Mouse (Mus musculus) adrenal gland, postnatal 25 days (tissue): ENCODE measurements at regions not wholly inside any gene's neighbourhood (a gene's known extent, or its start where the extent isn't known, plus 50 kb on each side); places are given as distances from the start of the nearest gene placed in this dataset.
A peak's percentile ranks its signal among the peaks of the same experiment; 100 is the strongest.

ENCODE experiments used
- DNase-seq: peaks from one replicate; pipeline ENCODE4 v3.0.0; 2021; ENCODE audit warnings: mixed read lengths

DNA sequence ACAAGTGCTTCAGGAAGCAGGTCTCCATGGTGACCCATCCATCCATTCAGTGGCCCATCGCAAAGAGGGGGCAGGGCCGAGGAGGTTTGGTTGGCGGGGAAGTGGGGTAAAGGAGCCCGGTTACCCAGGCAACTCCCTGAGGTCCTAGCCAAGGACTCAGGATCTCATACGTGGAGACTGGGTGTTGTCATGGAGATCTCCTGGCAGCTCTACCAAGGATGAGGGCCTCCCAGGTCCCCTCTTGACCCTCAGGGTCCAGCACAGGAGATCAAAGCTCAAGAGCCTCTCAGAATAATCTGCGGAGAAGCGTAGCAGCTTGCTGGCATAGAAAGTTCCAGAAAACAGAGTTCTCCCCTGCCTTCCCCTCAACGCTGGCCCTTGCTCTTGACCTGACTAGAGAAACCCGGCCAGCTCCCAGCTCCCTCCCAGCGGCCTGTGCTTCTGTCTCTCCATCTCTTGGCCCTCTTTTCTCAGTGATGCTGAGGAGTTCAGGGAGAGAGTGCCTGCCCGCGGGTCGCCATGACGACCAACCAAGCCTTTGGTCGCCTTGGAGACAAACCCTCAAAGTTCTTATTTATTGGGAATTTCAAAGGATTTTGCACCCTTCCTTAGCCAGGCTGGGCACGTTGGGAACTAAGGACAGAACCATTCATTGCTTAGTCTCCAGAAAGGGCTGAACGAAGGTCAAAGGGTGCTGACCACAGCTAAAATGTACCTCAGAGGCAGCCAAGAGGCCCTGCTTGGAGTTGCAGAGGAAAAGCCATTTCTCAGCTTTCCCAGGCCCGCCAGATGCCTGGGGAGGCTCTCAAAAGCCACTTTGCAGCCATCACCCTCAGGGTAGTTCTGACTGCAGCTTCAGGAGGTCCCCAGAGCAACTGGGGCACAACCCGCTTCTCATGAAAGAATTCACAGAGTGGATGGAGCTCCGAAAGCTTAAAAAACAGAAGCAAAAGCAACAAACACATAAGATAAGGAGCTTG is 60.0 kb downstream of the Ubiad1 start:
- no peak for DNase-seq

DNA sequence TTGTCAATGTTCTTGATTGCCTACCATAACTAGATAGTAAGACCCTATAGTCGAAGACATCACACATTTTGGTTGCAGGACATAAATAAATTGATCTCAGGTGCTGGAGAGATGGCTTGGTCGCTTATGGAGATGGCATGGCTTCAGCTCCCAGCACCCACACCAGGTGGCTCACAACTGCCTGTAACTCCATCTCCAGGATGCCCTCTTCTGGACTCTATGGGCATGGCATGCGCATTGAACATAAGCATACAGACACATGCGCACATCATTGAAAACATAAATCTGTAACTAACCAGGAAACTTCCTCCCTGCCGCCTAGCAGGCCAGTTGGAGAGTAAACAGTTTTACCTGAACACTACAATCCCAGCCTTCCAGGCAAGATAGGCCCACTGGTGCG is 64.0 kb downstream of the Ubiad1 start:
- no peak for DNase-seq

DNA sequence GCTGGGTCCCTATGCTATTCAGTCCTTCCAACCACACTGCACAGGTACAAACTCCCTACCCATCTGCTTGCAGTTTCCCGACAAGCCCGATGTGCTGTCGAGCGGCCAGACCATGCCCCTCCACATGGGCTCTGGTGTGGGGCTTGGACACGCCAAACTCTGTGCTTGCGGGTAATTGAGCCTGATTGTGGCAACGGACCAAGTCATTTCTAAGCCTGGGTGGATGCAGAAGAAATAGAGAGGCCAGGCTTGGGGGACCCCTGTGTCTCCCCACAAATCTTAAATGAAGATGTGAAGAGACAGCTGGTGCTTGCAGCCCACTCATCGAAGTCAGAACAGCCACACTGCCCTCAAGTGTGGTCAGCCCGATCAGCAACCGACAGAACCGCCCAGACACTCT is 66.1 kb downstream of the Ubiad1 start:
- no peak for DNase-seq

DNA sequence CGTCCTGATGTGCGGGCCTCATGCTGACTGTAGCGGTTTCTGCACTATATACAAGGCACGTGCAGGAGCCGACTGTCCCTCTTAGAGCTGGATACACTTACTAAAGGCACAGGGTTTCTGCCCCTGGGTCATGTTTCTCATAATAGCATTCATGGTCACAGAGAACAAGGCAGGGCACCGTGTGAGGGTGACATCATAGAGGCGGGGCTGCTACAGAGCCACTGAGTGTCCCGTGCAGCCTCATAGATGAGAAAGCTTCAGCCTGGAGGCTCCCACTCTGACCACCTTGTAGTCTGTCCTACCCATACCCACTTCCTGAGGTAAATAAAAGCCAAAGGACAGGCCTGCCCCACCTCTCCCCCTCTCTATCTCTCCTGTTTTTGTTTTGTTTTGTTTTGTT is 67.2 kb downstream of the Ubiad1 start:
- DNase-seq: peak; percentile 53

- peak; percentile 21 for DNase-seq
Measured at GRCm38 (mm10) chr4:148376439-148376838, 68.1 kb downstream of the Ubiad1 start.

GRCm38 (mm10) chr4:148371489-148371888 is 73.1 kb downstream of the Ubiad1 start:
- no peak for DNase-seq

DNA sequence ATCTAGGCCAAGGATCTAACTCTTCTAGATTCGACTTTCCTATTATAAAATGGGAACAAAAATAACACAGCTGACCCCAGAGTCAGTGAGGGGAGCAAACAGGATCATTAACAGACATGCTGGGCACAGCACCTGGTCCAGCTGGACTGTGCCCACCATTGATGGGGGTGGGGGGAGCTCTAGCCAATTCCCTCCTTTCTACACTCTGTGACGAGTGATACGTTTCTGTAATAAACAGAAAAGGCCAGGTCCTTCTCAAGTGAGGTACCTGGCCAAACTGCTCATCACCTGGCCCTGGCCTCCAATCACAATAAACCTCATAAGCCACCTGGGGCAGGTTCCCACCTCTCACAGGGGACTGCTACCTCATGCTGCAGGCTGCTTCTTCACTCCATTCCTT is 76.9 kb downstream of the Ubiad1 start:
- no peak for DNase-seq

DNA sequence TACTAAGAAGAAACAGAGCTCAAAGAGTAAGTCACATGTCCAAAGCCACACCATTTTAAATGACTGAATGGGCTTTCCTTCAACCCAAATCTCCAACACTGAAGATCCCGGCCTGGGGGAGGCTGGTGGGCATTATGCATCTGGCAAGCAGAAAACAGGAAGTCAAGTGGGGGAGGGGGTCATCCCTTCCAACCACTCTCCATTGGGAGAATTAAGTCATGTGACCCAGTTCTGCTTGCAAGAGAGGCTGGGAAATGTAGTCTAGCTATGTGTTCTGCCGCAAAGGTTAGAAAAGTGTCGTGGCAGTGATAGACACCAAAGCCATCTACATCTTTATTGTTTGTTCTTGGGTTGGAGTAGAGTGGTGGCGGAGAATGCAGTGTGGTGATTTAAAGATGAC is 78.0 kb upstream of the Disp3 start:
- no peak for DNase-seq

DNA sequence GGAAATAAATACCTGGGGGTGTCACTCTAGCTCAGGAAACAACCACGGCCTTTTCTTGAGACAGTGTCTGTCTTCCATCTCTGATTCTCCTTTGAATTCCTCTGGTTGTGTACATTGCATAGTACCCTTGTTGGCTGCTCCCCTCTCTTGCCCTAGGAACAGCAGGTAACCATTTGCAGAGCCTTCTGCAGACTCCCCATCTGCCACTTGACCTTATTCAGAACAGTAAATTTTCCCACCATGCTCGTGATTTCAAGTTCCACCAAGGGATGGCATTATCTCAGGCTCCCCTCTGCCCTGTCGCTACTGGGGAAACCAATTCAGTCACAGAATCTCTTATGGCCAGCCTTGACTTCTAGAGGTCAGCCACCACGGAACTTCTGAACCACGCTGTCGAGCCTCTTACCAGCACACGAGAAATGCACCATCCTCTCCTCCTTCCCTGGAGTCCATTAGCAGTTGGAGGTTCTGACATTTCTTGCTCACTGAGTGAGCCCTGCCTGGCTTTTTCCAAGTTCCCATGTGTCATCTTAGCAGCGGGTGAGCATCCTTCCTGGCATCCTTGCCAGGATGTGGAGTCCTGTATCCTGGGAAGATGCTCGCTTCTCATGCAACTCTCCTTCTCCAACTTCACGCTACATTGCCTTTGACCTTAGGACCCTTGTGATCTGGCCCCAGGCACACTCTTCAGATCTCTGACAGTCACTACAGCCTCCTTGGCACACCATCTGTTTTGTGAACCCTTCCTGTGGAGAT is 75.8 kb upstream of the Disp3 start:
- no peak for DNase-seq

GRCm38 (mm10) chr4:148360931-148361330 is 73.2 kb upstream of the Disp3 start:
- no peak for DNase-seq

GRCm38 (mm10) chr4:148358336-148358735 is 70.6 kb upstream of the Disp3 start:
- DNase-seq: no peak

GRCm38 (mm10) chr4:148357221-148357621 is 69.5 kb upstream of the Disp3 start:
- no peak for DNase-seq

GRCm38 (mm10) chr4:148356654-148357053 is 68.9 kb upstream of the Disp3 start:
- peak; percentile 7 for DNase-seq

DNA sequence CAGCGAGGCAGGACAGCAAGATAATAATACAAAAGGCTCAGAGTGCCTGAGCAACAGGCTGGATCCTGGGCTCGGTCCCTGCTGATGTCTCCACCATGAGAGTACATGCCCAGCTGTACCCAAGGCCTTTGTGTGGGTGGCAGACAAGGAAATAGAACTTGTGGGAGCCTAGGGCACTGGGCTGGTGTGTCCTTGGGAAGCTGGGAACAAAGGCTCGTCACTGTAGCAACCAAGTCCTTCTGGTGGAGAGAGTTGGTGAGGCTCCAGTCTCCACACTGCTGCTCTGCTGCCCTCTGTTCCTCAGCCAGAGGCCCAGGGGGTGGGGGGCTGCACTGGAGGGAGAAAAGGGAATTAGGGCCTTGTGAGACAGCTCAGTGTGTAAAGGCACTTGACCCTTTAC is 66.2 kb upstream of the Disp3 start:
- peak; percentile 7 for DNase-seq

DNA sequence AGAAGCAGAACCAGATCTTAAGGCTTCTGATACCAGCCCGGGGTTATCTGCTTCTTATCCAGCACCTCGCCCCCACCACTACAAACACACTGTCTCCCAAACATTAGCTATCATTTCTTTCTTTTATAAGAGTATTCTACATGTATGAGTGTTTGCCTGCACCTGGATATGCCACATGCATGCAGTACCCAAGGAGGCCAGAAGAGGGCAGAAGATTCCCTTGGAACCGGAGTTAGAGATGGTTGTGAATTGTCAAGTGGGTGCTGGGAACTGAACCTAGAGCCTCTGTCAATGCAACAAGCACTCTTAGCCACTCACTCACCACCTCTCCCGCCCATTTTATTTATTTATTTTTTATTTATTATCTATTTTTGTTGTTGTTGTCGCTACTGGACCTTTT is 64.9 kb upstream of the Disp3 start:
- no peak for DNase-seq

DNA sequence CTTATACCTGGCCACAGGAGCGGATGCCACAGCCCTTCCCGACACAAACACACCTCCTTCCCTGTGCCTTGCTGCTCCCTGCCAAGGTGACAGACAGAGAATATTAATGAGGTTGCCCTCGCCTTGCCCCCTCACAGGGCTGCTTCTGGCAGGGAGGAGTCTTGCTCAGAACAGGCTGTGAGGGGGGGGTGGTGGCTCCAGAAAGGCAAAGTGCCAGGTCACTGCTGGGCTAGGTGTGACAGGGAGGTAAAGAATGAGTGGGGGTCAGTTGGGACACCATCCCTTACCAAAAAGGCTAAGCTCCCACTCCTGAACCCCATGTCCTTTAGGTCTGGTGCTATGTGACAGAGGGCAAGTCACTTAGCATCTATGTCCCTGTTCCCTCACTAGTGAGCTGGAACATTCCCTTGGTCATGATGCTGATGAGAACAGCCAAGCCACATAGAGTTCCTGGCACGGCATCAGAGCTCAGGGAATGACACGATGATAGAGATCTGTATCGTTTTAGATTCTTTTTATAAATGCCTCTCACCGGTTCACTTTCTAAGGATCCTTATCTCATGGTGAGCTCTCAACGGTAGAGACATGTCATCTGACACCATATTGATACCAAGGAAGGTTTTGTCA is 53.9 kb upstream of the Disp3 start:
- no peak for DNase-seq

- no peak for DNase-seq
Measured at GRCm38 (mm10) chr4:148340342-148340741, 52.6 kb upstream of the Disp3 start.

- DNase-seq: peak; percentile 33
Measured at GRCm38 (mm10) chr4:148337890-148338880, 50.4 kb upstream of the Disp3 start.
